Mouse (Mus musculus) left cerebral cortex, postnatal 4 days (tissue): ENCODE measurements at regions not wholly inside any gene's neighbourhood (a gene's known extent, or its start where the extent isn't known, plus 50 kb on each side); places are given as distances from the start of the nearest gene placed in this dataset. TPM values are rescaled to one million over a fixed set of nuclear protein-coding genes. Genes with fewer than 3 reads are reported as not detected.

Source experiments
- DNase-seq: peaks from one replicate; pipeline ENCODE4 v3.0.0-alpha.2; 2022
- intact Hi-C: fragments of 180-260 bp; cut with DNase I; formaldehyde crosslinking; loops from one replicate; pipeline ENCODE4 v1.15.1; 2025
- microRNA-seq: library from miRNA; unstranded; fragments of <30 nt; microRNA quantifications from one replicate; pipeline ENCODE4 v1.2.0, GENCODE M21; 2022

DNA sequence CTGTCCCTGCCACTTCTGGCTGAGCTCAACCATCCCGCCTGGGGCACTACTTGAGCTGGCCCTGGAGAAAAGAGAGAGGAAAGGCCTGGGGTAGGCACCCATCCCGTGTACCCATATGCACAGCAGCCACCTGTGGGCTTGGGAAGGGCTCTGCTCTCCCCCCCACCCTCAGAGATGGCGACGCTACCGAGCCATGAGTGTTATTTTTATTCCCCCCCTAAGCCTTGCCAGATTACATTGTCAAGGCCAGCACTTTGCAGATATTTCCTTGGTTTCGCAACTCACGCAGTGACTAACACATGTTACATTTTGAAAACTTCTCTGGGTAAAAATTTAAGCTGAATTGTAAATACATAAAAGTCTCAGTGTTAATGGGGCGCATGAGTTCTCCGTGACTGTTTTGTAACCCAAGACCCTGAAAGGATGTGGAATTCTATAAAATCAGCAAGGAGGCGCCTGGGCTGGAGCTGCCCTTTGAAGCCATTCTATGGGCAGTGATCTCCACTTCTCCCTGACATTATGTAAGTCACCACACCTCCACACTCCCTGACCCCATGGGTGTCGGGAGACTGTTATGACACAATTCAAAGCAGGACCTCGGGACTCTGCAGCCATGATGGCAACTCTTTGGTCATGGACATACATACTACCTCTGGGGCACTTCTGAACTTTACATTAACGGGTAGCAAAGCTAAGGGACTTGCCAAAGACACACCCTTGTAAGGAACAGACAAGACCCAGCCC, 75.4 kb upstream of the Dio3 start:
- intact Hi-C loops = no loop called here
- no peak for DNase-seq

DNA sequence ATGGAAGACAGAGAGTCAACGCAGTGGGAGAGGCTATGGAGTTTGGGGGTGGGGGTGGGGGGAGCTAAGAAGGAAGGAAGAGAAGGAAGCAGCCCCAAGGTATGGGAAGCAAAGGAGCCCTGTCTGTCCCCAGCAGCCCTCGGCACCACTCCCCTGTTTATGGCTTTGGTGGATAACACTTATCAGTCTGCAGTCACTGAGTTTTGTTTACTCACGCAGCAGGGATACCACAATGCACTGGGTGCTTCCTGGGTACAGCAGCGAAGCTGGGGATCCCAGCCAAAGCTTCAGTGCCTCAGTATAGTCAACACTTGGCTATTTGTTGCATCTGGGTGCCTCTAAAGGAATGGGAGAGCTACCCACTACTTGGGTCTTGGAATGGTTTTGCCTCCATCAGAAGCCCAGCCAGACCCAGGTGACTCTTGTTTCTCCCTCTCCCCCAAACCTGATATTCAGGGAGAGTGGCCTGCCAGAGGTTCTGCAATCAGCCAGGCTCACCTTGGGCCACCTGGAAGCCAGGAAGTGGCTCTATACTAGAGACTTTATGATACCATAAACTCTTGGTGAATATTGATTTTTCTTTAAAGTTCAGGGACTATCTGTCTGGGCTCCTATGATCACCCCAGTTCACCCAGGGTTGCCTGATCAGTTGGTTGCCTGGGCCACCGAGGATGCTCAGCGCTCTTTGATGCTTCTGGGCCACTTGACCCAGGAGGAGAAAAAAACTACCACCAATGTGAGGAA, 74.5 kb upstream of the Dio3 start:
- DNase-seq = no peak
- intact Hi-C loops = no loop called here

DNA sequence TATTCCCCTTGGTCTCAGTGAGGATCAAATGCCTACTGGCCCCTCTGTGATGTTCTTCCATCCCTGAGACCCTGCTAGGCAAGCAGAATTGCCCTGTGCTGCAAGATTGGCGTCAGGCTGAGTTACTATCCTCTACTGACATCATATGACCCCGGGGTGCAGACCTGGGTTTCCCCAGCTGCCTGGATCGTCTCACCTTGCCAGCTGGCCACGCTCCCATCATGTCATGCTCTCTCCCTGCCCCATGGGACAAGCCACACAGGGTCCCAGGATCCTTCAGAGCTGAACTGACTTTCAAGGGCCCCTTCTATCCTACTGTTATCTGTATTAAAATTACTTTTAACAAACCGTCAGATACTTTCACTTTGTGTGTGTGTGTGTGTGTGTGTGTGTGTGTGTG, 72.6 kb upstream of the Dio3 start:
- no peak for DNase-seq
- intact Hi-C loops = no loop called here

DNA sequence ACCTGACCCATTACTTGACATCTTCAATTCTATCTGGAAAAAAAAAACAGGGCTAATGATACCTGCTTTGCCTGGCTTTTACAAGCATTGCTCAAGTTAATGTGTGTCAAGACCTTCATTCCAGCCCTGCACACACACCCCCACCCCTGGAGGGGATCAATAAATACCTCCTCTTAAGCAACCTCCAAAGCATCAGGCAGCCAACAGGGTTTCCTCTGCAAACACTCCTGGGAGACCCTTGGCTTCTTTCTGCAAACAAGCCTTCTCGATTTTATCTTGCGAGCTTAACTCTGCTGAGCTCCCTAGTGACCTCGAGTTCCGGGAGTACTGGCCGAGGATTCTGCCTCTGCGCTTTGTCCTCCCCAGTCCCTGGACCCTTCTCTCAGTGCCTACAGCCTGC, 72.1 kb upstream of the Dio3 start:
- DNase-seq = no peak

DNA sequence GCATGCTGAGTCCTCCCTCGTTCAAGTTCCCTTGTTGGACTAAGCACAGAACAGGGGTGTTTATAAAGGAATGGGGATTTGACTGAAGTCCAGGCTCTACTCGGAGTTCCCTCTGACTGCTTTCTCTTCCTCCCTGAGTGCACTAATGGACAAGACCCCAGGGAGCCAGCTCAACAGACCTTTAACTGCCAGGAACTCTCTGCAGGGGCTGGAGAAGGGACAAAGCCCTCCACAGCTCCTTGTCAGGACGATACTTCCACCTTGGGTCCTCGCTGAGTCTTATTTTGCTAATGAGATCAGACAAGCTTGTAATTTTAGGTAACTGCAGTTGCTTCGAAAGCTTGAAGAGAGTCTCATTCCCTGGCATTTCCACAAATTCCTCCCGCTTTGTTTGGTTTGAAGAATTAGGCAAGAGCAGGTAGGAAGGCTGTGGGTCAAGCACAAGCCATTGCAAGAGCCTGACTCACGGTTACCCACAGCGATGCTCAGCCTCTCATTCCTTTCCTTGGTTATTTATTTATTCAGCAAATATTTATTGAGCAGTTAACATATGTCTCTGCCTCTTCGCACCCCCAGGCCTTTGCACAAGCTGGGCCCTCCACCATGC, 71.5 kb upstream of the Dio3 start:
- intact Hi-C loops = no loop called here
- DNase-seq = no peak

More for the DNA sequence above, 72.1 kb upstream of the Dio3 start:
- intact Hi-C loops = no loop called here

DNA sequence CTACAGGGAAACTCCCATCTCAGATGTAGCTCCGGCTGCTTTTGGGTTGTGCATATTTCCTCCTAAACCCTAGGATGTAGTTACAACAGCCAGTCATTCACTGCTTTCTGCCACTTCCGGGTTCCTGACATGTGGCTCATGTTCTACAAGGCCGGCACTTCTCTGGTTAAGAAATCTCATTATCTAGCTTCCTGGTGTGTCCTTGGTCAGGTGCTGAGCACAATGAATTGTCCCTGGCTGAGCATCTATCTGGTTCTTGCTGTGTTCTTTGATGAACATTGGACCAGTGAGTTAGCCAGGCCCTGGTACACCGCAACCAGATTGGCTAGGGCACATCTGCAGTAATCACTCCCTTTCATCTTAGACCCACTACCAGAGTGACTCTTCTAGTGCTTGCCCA, 66.2 kb upstream of the Dio3 start:
- DNase-seq = no peak
- intact Hi-C loops = no loop called here

DNA sequence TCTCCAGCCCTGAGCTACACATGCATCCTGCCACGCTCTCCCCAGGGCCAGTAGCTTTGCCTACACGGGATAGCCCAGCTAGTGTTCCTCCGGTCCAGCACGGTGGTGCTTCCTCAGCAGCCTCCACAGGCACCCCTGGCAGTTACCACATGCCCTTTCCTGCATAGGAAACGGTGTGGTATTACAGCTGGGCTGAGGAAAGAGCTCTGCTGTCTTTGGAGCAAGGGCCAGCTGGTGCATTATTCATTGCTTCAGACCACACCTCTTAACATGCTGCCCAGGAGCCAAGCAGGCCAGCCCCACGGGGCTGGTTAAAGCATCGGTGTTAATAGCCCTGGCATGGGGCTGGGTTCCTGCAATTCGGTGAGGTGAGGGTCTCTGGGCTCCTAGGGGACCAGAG, 64.0 kb upstream of the Dio3 start:
- DNase-seq = no peak
- intact Hi-C loops = no loop called here

DNA sequence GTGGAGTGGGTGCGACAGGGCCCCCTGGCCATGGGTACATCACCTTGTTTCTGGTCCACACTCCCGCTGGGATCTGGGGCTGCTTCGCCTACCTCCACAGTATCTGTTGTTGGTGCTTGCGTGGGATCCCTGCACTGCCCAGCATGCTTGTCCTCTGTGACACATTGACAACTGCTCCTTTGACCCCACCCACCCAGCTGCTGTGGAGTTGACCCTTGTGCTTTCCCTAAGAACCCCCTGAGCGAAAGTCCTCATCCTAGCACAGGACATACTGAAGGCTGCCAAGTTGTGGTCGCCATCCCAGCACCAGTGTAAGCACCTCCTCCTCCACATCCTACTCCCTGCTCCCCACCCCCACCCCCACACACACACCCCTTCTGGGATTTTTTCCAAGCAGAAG, 63.6 kb upstream of the Dio3 start:
- intact Hi-C loops = no loop called here
- DNase-seq = no peak

DNA sequence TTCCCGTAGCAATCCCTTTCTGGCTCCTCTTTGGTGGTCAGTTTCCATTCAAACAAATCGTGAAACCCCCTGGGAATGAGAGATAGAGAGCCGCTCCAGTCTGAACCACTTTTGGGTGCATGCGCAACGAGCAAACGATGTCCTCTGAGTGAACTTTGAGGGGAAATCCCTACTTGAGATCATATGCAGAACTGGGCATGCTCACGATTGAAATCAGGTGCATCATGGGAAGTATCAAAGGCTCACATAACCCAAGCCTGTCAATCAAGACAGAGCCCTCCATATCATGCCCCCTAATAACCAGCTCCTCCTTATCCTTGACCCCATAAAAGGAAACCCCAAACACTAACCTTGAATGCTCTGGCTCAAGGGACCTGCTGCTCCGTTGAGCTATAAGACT, 59.1 kb upstream of the Dio3 start:
- intact Hi-C loops = no loop called here
- no peak for DNase-seq

DNA sequence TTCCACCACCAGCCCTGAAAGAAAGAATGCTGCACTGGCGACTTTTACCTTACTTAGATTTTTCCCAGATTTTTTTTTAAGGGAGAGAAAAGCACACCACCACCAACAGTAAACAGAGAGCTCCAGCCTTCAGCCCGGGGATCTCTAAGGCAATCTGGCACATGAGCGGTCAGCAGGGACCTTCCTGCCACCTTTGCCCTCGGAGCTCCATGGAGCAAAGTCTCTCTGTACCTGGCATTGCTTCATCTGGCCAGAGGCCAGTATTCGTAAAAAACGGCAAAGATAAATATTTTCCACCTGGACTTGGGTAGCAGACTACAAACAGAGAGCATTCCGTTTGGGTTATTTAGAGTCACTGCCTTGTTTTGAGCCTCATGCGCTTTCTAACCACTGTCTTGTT, 58.4 kb upstream of the Dio3 start:
- no peak for DNase-seq
- intact Hi-C loops = no loop called here

DNA sequence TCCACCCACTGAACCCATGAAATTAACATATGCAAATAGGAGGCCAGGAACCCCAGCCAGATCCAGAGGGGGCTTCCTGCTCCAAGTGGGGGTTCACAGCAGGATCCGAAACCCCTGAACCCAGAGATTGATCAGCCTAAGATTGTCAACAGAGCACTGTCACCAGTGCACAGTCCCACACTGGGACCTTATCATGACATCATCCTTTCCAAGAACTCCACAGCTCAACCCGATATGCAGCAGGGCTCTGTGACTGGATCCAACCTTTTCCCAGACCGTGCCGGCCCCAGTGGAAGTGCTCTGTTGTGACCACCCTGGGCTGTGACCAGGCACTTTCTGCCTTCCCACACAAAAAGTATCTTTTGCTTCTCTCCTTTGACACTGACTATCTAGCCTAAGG, 57.7 kb upstream of the Dio3 start:
- DNase-seq = no peak
- intact Hi-C loops = no loop called here

DNA sequence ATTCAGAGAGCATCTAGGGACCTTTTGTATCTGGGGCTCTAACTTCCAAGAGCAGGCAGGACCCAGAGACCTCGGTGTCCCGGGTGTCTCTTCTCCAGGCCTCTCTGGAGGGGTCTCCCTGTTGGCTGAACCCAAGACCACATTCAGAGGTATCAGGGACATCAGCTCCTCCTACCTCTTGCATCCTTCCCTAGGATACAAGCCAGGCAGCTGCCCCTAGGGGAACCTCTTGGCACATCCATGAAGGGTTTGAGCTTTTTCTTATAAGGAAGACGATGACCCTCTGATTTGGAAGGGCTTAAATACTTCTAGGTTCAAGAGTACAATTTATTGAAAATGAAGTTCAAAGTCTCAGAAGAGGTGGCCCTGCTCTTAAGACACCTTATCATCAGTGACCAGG, 57.2 kb upstream of the Dio3 start:
- DNase-seq = no peak
- intact Hi-C loops = no loop called here

DNA sequence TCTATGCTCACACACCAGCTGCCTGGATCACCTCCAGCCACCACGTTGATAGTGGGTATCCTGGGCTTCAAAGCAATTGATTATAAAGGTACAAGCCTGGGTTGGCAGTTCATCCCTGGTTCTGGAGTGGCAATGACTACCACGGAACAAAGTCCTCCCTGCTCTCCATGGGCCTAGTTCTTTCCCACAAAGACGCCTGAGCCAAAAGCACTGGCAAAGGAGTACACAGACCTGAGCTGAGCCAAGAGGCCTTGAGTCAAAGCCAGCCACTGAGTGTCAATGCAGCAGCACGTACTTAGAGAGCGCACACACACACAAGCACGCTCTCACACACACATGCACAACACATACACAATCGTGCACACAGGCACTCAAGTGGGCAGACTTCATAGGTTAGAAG, 54.6 kb upstream of the Dio3 start:
- intact Hi-C loops = no loop called here
- DNase-seq = no peak

DNA sequence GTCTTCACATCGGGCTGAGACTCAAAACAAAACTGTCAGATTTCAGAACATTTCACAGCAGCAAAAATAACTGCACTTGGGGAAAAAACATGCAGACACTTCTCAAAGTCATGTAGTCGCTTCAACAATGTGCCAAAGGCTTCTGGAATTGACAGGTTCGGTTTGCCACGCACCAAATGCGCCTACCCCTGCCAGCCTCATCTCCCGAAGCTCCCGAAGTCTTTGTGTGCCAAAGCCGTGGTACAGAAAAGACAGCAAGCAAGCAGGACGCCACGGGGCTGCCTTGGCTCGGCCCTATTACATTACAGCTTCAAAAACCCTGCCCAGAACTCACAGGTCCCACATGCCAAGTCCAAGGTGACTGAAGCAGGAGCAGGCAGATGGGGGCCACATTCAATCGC, 50.9 kb upstream of the Dio3 start:
- intact Hi-C loops = no loop called here
- DNase-seq = peak; percentile 34

Small RNA genes lying in the stretch of these regions (microRNA-seq; reads per million reads assigned to microRNA genes)
- not detected for gene Gm24321
- gene Gm25252 = not detected
- not detected for gene Gm25750
- gene Gm27379 = 1.5 reads per million
- gene Gm44322 = not detected
- 89.1 reads per million, percentile 49 among the genes with 10 or more reads in this experiment for gene Mir1193
- 9.6 reads per million, percentile 25 among the genes with 10 or more reads in this experiment for gene Mir1197
- gene Mir134 = 1,558 reads per million, percentile 80 among the genes with 10 or more reads in this experiment
- 1,364 reads per million, percentile 78 among the genes with 10 or more reads in this experiment for gene Mir154
- not detected for gene Mir299a
- gene Mir299b = not detected
- 1,154 reads per million, percentile 77 among the genes with 10 or more reads in this experiment for gene Mir300
- gene Mir3072 = 192 reads per million, percentile 57 among the genes with 10 or more reads in this experiment
- gene Mir323 = 2,612 reads per million, percentile 84 among the genes with 10 or more reads in this experiment
- gene Mir329 = 313 reads per million, percentile 63 among the genes with 10 or more reads in this experiment
- 2,468 reads per million, percentile 84 among the genes with 10 or more reads in this experiment for gene Mir369
- gene Mir376a = not detected
- gene Mir376b = 271 reads per million, percentile 61 among the genes with 10 or more reads in this experiment
- 480 reads per million, percentile 68 among the genes with 10 or more reads in this experiment for gene Mir376c
- gene Mir377 = 110 reads per million, percentile 51 among the genes with 10 or more reads in this experiment
- 5,701 reads per million, percentile 91 among the genes with 10 or more reads in this experiment for gene Mir379
- gene Mir380 = not detected
- gene Mir381 = 968 reads per million, percentile 75 among the genes with 10 or more reads in this experiment
- 18,132 reads per million, percentile 97 among the genes with 10 or more reads in this experiment for gene Mir382
- not detected for gene Mir409
- 318 reads per million, percentile 63 among the genes with 10 or more reads in this experiment for gene Mir410
- gene Mir411 = 6,316 reads per million, percentile 92 among the genes with 10 or more reads in this experiment
- 397 reads per million, percentile 66 among the genes with 10 or more reads in this experiment for gene Mir412
- not detected for gene Mir453
- 1,368 reads per million, percentile 78 among the genes with 10 or more reads in this experiment for gene Mir485
- 27,013 reads per million, percentile 98 among the genes with 10 or more reads in this experiment for gene Mir487b
- 55.7 reads per million, percentile 45 among the genes with 10 or more reads in this experiment for gene Mir494
- gene Mir495 = 155 reads per million, percentile 55 among the genes with 10 or more reads in this experiment
- 336 reads per million, percentile 64 among the genes with 10 or more reads in this experiment for gene Mir496a
- gene Mir539 = not detected
- gene Mir541 = 4,531 reads per million, percentile 89 among the genes with 10 or more reads in this experiment
- gene Mir543 = 515 reads per million, percentile 69 among the genes with 10 or more reads in this experiment
- gene Mir544 = 12.9 reads per million, percentile 29 among the genes with 10 or more reads in this experiment
- not detected for gene Mir654
- gene Mir666 = 853 reads per million, percentile 75 among the genes with 10 or more reads in this experiment
- 586 reads per million, percentile 70 among the genes with 10 or more reads in this experiment for gene Mir667
- 1,059 reads per million, percentile 77 among the genes with 10 or more reads in this experiment for gene Mir668
- 36.7 reads per million, percentile 41 among the genes with 10 or more reads in this experiment for gene Mir679
- gene Mir758 = 40.0 reads per million, percentile 43 among the genes with 10 or more reads in this experiment
- gene Mir882 = not detected
